Mouse (Mus musculus): ENCODE data around the gene Rfxap. TPM values are rescaled to one million over a fixed set of nuclear protein-coding genes. Genes with fewer than 3 reads are reported as not detected.
"Not testable (repeated sequence)": the region's sequence is repeated elsewhere in the genome, so short reads cannot be mapped to it uniquely, and the experiment has no call there.

Gene Rfxap
- total RNA-seq, 4 experiments from 2014 or later, result 35.3 to 57.7 (median 46.8) TPM

DNA sequence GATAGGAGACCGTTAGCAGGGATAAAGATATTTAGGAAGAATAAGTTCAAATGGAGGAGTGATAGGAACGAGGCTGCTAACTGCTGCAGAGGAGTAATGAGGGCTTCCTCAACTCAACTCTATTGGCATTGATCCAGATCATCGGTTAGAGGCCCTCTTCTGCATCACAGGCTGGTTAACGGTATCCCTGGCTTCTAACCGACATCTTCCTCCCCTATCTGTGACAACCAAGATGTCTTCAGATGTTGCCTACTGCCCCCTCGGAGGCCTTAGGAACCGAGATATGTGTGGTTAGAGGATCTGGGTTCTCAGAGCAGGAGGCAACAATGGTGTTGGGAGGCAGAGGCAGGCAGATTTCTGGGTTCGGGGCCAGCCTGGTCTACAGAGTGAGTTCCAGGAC is 39.0 kb downstream of the Rfxap start:
- DNase-seq (ENCODE audit: low spot score in 2 of 2), result no peak

- no peak for DNase-seq (ENCODE audit: low spot score in 2 of 2)
Measured at GRCm38 (mm10) chr3:54766811-54767210, 40.8 kb downstream of the Rfxap start.

- no peak for DNase-seq (ENCODE audit: low spot score in 2 of 2)
Measured at GRCm38 (mm10) chr3:54766034-54766433, 41.6 kb downstream of the Rfxap start.

DNA sequence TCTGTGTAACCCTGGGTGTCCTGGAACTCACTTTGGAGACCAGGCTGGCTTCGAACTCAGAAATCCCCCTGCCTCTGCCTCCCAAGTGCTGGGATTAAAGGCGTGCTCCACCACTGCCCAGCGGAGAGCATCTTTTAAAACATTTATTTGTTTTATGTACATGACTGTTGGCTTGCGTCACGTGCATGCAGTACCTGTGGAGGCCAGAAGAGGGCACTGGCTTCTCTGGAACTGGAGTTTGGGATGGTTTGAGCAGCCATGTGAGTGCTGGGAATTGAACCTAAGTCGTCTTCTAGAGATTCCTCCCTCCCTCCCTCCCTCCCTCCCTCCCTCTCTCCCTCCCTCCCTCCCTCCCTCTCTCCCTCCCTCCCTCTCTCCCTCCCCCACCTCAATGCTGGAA is 42.1 kb downstream of the Rfxap start:
- DNase-seq (ENCODE audit: low spot score in 2 of 2), result not testable (repeated sequence)

DNA sequence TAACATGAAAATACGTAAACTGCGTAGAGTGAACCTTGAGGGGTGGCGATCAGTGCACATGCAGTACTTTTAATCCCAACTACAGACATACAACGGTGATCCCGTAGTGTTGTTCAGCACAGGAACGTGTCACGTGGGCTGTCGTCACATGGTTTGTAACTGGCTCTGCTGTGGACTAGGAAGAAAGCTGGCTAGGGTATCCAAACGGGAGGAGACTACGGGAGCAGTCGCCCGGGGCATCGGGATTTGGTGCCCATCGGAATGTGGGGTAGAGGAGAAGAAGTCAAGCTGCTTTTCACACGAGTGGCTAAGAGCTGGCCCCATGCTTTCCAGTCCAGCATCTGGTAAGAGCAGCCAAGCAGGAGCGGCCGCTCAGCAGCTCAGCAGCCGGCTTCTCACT is 43.2 kb downstream of the Rfxap start:
- DNase-seq (ENCODE audit: low spot score in 2 of 2), result peak in 1 of 2 experiments; percentile 18

GRCm38 (mm10) chr3:54761258-54761657 is 46.3 kb downstream of the Rfxap start:
- DNase-seq (ENCODE audit: low spot score in 2 of 2), result no peak

DNA sequence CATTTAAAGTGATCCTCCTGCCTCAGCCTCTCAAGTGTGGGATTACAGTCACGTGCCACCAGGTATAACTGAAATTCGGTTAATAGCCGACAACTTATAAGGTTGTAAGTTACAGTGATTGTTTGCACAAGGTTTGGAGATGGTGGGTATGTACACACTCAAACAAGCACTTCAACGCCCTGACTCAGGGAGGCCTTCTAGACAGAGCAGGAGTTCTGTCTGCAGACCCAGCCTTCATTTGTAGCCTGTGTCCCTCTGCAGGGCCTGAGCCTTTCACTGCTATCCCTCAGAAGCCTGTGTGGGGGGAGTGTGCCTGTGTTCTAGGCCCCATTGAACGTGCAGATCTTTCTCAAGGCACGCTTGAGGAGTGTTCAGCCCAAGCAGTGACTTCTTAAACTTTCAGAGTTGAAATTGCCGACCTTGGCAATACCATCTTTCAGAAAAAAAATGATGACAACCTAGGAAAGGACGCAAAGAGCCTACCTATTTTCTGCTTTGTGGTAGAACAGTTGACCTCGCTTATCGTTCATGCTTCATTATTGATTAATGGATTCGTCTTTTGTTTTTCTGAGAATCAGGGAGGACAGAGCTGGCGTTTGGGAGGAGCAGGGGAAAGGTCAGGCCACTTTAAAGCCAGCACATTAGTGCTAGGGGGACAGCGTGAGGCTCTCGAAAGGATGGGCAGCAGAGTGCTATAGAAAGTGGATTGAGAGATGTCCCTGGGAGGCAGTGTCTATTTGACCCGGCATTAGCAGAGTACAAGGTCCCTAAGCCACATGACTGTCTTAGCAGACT is 47.1 kb downstream of the Rfxap start:
- no peak for DNase-seq (ENCODE audit: low spot score in 2 of 2)

DNA sequence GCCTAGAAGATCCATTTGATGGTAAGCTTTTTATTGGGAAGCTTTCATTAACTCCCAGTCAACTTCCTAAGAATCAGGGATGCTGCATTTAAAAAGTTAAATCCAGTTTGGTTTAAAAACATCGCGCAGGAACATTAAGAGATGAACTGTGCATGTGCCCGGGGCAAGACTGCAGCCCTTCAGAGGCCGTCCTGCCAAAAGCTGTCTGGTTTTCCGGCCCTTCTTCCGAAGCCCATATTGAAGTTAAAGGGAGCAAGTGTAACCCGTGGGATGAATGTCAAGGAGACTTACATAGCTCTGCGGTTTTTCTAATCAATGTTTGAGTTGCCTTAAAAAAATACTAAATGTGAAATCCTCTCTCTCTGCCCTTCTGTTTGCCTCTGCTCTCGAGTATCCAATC is 48.4 kb downstream of the Rfxap start:
- DNase-seq (ENCODE audit: low spot score in 2 of 2), result no peak

DNA sequence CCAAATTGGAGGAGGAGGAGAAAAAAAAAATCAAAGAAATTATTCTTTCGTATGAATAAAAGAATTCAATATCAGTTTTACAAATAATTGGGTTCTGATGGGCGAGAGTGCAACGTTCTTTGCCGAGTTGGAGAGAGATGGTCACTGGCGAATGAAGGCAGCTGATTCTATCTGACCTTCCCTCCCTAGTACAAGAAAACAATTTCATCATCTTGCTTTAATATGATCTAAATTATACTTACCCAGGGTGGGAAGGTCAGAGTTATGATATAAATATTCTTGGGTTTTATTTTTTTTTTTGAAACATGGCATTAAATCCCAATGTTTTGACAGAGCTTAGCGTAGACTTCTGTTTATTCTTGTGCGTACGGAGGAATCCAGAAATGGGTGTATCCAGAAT is 50.1 kb downstream of the Rfxap start:
- no peak for DNase-seq (ENCODE audit: low spot score in 2 of 2)

GRCm38 (mm10) chr3:54756058-54756457 is 51.5 kb downstream of the Rfxap start:
- peak in 1 of 2 experiments; percentile 51 for DNase-seq (ENCODE audit: low spot score in 2 of 2)

- peak; percentile 54 for DNase-seq (ENCODE audit: low spot score in 2 of 2)
Measured at GRCm38 (mm10) chr3:54755145-54756041, 52.2 kb downstream of the Rfxap start, which contains the start of gene Smad9. Smad9 (plus strand) TSS chr3:54755582.

DNA sequence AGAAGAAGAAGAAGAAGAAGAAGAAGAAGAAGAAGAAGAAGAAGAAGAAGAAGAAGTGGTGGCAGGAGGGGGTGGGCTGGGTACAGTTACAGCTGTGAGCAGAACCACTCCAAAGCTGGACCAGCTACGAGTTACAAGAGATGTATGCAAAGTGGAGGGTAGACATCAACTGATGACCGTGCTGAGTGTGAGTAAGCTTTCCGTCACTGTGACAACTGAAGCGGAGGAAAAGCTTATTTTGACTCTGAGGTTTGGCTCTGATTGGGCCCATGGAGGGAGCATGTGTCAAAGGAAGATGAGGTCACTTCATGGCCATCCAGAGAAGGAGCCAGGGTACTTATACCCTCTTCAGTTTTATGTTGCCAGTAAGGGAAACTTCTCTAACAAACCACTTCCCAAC is 54.2 kb downstream of the Rfxap start:
- DNase-seq (ENCODE audit: low spot score in 2 of 2), result no peak

Other genes with a start within 250 kb of the Rfxap start
- gene Supt20, start 115.0 kb downstream of the Rfxap start, total RNA-seq (2022), result 10 to 100 TPM; 38.4 to 46.3 (median 41.1) TPM
- gene Gm21958, start 93.4 kb downstream of the Rfxap start, total RNA-seq (2022), result not detected
- 10 to 100 TPM; 31.9 to 36.9 (median 34.7) TPM for gene Exosc8, start 72.4 kb downstream of the Rfxap start, total RNA-seq (2022)
- 10 to 100 TPM; 13.7 to 23.2 (median 20.4) TPM for gene Alg5, start 72.3 kb downstream of the Rfxap start, total RNA-seq (2022)
- gene Smad9, start 52.2 kb downstream of the Rfxap start, total RNA-seq (2022), result 10 to 100 TPM; 11.0 to 12.5 (median 11.6) TPM
- gene Sertm1, start 108.1 kb upstream of the Rfxap start, total RNA-seq (2022), result 10 to 100 TPM; 22.8 to 25.4 (median 23.5) TPM
- gene Ccna1, start 247.7 kb upstream of the Rfxap start, total RNA-seq (2022), result 1 to 10 TPM in 3 of 4 experiments, under 1 TPM in 1; 0.65 to 2.5 (median 1.8) TPM

All from left cerebral cortex, adult 8-10 months (tissue).